Mouse (Mus musculus): Measurements from ENCODE around the gene Aig1.

The Aig1 gene

GRCm38 (mm10) chr10:13832546-13833033 lies 36.2 kb downstream of the Aig1 start:
- TF ChIP-seq GATA4 (IDR thresholded peaks at IDR 0.05; ENCODE audit: insufficient replicate concordance, low read length): no peak

- no peak for TF ChIP-seq GATA4 (IDR thresholded peaks at IDR 0.05; ENCODE audit: insufficient replicate concordance, low read length)
Measured at GRCm38 (mm10) chr10:13827150-13827549, 41.6 kb downstream of the Aig1 start.

- TF ChIP-seq GATA4 (IDR thresholded peaks at IDR 0.05; ENCODE audit: insufficient replicate concordance, low read length): no peak
Measured at GRCm38 (mm10) chr10:13813591-13813990, 55.2 kb downstream of the Aig1 start.

- no peak for TF ChIP-seq GATA4 (IDR thresholded peaks at IDR 0.05; ENCODE audit: insufficient replicate concordance, low read length)
Measured at GRCm38 (mm10) chr10:13808291-13808690, 60.5 kb downstream of the Aig1 start.

- TF ChIP-seq GATA4 (IDR thresholded peaks at IDR 0.05; ENCODE audit: insufficient replicate concordance, low read length): no peak
Measured at GRCm38 (mm10) chr10:13806806-13807205, 62.0 kb downstream of the Aig1 start.

- TF ChIP-seq GATA4 (IDR thresholded peaks at IDR 0.05; ENCODE audit: insufficient replicate concordance, low read length): no peak
Measured at GRCm38 (mm10) chr10:13801296-13801695, 67.5 kb downstream of the Aig1 start.

GRCm38 (mm10) chr10:13793458-13793857 lies 75.3 kb downstream of the Aig1 start:
- TF ChIP-seq GATA4 (IDR thresholded peaks at IDR 0.05; ENCODE audit: insufficient replicate concordance, low read length): no peak

- no peak for TF ChIP-seq GATA4 (IDR thresholded peaks at IDR 0.05; ENCODE audit: insufficient replicate concordance, low read length)
Measured at GRCm38 (mm10) chr10:13792788-13793187, 76.0 kb downstream of the Aig1 start.

GRCm38 (mm10) chr10:13789604-13790003 lies 79.2 kb downstream of the Aig1 start:
- no peak for TF ChIP-seq GATA4 (IDR thresholded peaks at IDR 0.05; ENCODE audit: insufficient replicate concordance, low read length)

- no peak for TF ChIP-seq GATA4 (IDR thresholded peaks at IDR 0.05; ENCODE audit: insufficient replicate concordance, low read length)
Measured at GRCm38 (mm10) chr10:13788057-13788456, 80.7 kb downstream of the Aig1 start.

- no peak for TF ChIP-seq GATA4 (IDR thresholded peaks at IDR 0.05; ENCODE audit: insufficient replicate concordance, low read length)
Measured at GRCm38 (mm10) chr10:13782774-13783173, 86.0 kb downstream of the Aig1 start.

- TF ChIP-seq GATA4 (IDR thresholded peaks at IDR 0.05; ENCODE audit: insufficient replicate concordance, low read length): no peak
Measured at GRCm38 (mm10) chr10:13782235-13782757, 86.5 kb downstream of the Aig1 start.

GRCm38 (mm10) chr10:13776014-13776413 lies 92.8 kb downstream of the Aig1 start:
- TF ChIP-seq GATA4 (IDR thresholded peaks at IDR 0.05; ENCODE audit: insufficient replicate concordance, low read length): no peak

- TF ChIP-seq GATA4 (IDR thresholded peaks at IDR 0.05; ENCODE audit: insufficient replicate concordance, low read length): no peak
Measured at GRCm38 (mm10) chr10:13775411-13775810, 93.4 kb downstream of the Aig1 start.

- TF ChIP-seq GATA4 (IDR thresholded peaks at IDR 0.05; ENCODE audit: insufficient replicate concordance, low read length): no peak
Measured at GRCm38 (mm10) chr10:13774910-13775309, 93.9 kb downstream of the Aig1 start.

- TF ChIP-seq GATA4 (IDR thresholded peaks at IDR 0.05; ENCODE audit: insufficient replicate concordance, low read length): no peak
Measured at GRCm38 (mm10) chr10:13770720-13771119, 98.1 kb downstream of the Aig1 start.

- TF ChIP-seq GATA4 (IDR thresholded peaks at IDR 0.05; ENCODE audit: insufficient replicate concordance, low read length): no peak
Measured at GRCm38 (mm10) chr10:13769789-13770188, 99.0 kb downstream of the Aig1 start.

Measured in liver, adult (tissue).